Mouse (Mus musculus) lung, postnatal 0 days (tissue): ENCODE measurements around the gene Gm21560. TPM values are rescaled to one million over a fixed set of nuclear protein-coding genes. Genes with fewer than 3 reads are reported as not detected.
"Not testable (repeated sequence)": the region's sequence is repeated elsewhere in the genome, so short reads cannot be mapped to it uniquely, and the experiment has no call there.

Experiments used
- ATAC-seq: fragments of 200-750 bp; cut with Nextera tagmentation; 2 replicates; pipeline ENCODE4 v1.8.0; 2017; ENCODE audit warnings: moderate library complexity
- DNase-seq: peaks from one replicate; pipeline ENCODE4 v3.0.0-alpha.2; 2016; ENCODE audit warnings: low spot score
- H3K27ac ChIP-seq: fragments of 300-500 bp; sonication (generic); 2 replicates; pipeline ENCODE4 v1.5.1; 2014; ENCODE audit warnings: antibody characterized with exemption, mild to moderate bottlenecking, low read length, mixed read lengths
- H3K27me3 ChIP-seq: fragments of 300-500 bp; sonication (generic); replicated peaks from 2 replicates; pipeline ENCODE4 v1.6.1; 2014; ENCODE audit warnings: low read length, mixed read lengths; ENCODE audit not compliant: insufficient read depth
- H3K36me3 ChIP-seq: fragments of 300-500 bp; sonication (generic); 2 replicates; pipeline ENCODE4 v1.6.1; 2014; ENCODE audit warnings: low read length, mixed read lengths; ENCODE audit not compliant: insufficient read depth
- H3K4me1 ChIP-seq: fragments of 300-500 bp; sonication (generic); 2 replicates; pipeline ENCODE4 v1.6.1; 2014; ENCODE audit warnings: antibody characterized with exemption, low read depth, low read length, mixed read lengths; ENCODE audit not compliant: insufficient read depth
- H3K4me2 ChIP-seq: fragments of 300-500 bp; sonication (generic); replicated peaks from 2 replicates; pipeline ENCODE4 v1.6.1; 2014; ENCODE audit warnings: low read depth, mild to moderate bottlenecking, low read length, moderate library complexity, mixed read lengths
- H3K4me3 ChIP-seq: fragments of 300-500 bp; sonication (generic); 2 replicates; pipeline ENCODE4 v1.5.1; 2014; ENCODE audit warnings: low read depth, low read length
- H3K9ac ChIP-seq: fragments of 300-500 bp; sonication (generic); replicated peaks from 2 replicates; pipeline ENCODE4 v1.6.1; 2014; ENCODE audit warnings: low read depth, mild to moderate bottlenecking
- H3K9me3 ChIP-seq: fragments of 300-500 bp; sonication (generic); 2 replicates; pipeline ENCODE4 v1.6.1; 2016; ENCODE audit warnings: low read length, mixed read lengths
- WGBS: fragments of 180-500 bp; shearing (Covaris S2); extraction: QIAGEN DNeasy Blood & Tissue Kit; methylation state at CpG from one replicate; pipeline ENCODE4 v1.1.7; 2014; 5-methylcytosine and 5-hydroxymethylcytosine counted together
- polyA plus RNA-seq: library from polyadenylated mRNA; unstranded; fragments of >200 nt; fragmentation: Nextera tagmentation; extraction: Ambion mirVana; gene quantifications from 2 replicates; pipeline ENCODE4 v1.2.1, GENCODE M21; 2015

Gm21560 gene
- not detected in 2 replicates for polyA plus RNA-seq

DNA sequence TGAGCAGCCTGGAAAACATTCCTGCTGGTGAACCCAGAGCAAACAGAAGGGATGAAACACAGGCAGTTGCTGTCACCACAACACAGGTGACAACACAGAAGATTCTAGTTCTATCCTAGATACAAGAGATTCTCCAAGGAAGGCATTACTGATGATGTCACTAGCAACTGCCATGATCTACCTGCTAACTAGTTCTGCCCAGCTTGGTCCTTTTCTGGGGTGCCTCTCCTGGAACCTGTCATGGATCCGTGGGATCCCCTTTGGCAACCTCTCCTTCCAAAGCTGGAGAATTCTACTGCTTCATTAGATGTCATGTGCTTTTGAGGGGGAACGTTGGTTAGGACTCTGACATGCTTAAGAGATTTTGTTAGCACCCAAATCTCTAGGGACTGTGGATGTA is at the start of gene Gm21560:
Gm21560 (minus strand) TSS at position 101 of the 400 bp plus-strand sequence.
- not testable (repeated sequence) for DNase-seq, H3K4me3 ChIP-seq, H3K4me1 ChIP-seq, H3K9me3 ChIP-seq, H3K36me3 ChIP-seq, H3K4me2 ChIP-seq, ATAC-seq, H3K27me3 ChIP-seq, H3K27ac ChIP-seq, H3K9ac ChIP-seq
- WGBS: 44% methylated on average over 1 of the region's 2 CpGs

GRCm38 (mm10) chr14:6163538-6163937 is 55.6 kb downstream of the Gm21560 start:
- not testable (repeated sequence) for H3K4me1 ChIP-seq, H3K9ac ChIP-seq, H3K4me3 ChIP-seq, DNase-seq, H3K36me3 ChIP-seq, H3K4me2 ChIP-seq, H3K27ac ChIP-seq, H3K27me3 ChIP-seq, ATAC-seq, H3K9me3 ChIP-seq
- 85% methylated on average over 4 of the region's 9 CpGs for WGBS

- not testable (repeated sequence) for H3K27me3 ChIP-seq, H3K4me3 ChIP-seq, H3K27ac ChIP-seq, H3K9me3 ChIP-seq, ATAC-seq, H3K36me3 ChIP-seq, H3K4me1 ChIP-seq, H3K4me2 ChIP-seq, H3K9ac ChIP-seq
- WGBS: 86% methylated on average over 1 of the region's 1 CpGs
- DNase-seq: peak; percentile 1
These were observed 58.0 kb downstream of the Gm21560 start for GRCm38 (mm10) chr14:6161085-6161484.

Other genes with a start within 250 kb of the Gm21560 start
- gene Gm3453, start 240.2 kb downstream of the Gm21560 start, polyA plus RNA-seq: not detected in 2 replicates
- gene Gm6337, start 161.0 kb downstream of the Gm21560 start, polyA plus RNA-seq: not detected in 2 replicates
- gene Gm8206, start 125.3 kb downstream of the Gm21560 start, polyA plus RNA-seq: 0.43 and 0.47 TPM in 2 replicates
- gene Gm3468, start 110.6 kb downstream of the Gm21560 start, polyA plus RNA-seq: 0.30 and 0.58 TPM in 2 replicates
- not detected in 2 replicates for gene Gm3476, start 93.5 kb downstream of the Gm21560 start, polyA plus RNA-seq
- gene Gm3411, start 68.0 kb upstream of the Gm21560 start, polyA plus RNA-seq: 0.19 and 0.39 TPM in 2 replicates
- not detected in 2 replicates for gene Gm21103, start 85.6 kb upstream of the Gm21560 start, polyA plus RNA-seq
- not detected in 2 replicates for gene Gm3618, start 124.4 kb upstream of the Gm21560 start, polyA plus RNA-seq
- not detected in 2 replicates for gene Gm16440, start 171.0 kb upstream of the Gm21560 start, polyA plus RNA-seq
- 0.20 TPM in 1 of 2 replicates, not detected in the other for gene Gm3591, start 193.2 kb upstream of the Gm21560 start, polyA plus RNA-seq
- gene Gm3594, start 225.3 kb upstream of the Gm21560 start, polyA plus RNA-seq: not detected in 2 replicates